Mouse (Mus musculus) midbrain, embryonic 16.5 days (tissue): ENCODE data around the gene Col6a2. TPM values are rescaled to one million over a fixed set of nuclear protein-coding genes. Genes with fewer than 3 reads are reported as not detected.

Source experiments
- ATAC-seq: fragments of 200-750 bp; cut with Nextera tagmentation; 2 replicates; pipeline ENCODE4 v1.8.0; 2017; ENCODE audit warnings: moderate TSS enrichment
- H3K27ac ChIP-seq: fragments of 300-500 bp; sonication (generic); 2 replicates; pipeline ENCODE4 v1.5.1; 2014; ENCODE audit warnings: mild to moderate bottlenecking, low read length, mixed read lengths
- H3K27me3 ChIP-seq: fragments of 300-500 bp; sonication (generic); 2 replicates; pipeline ENCODE4 v1.6.1; 2014; ENCODE audit warnings: low read depth, low read length, mixed read lengths; ENCODE audit not compliant: control insufficient read depth, insufficient read depth
- H3K36me3 ChIP-seq: fragments of 300-500 bp; sonication (generic); 2 replicates; pipeline ENCODE4 v1.6.1; 2014; ENCODE audit warnings: mild to moderate bottlenecking, low read length, moderate library complexity, mixed read lengths; ENCODE audit not compliant: control insufficient read depth, insufficient read depth
- H3K4me1 ChIP-seq: fragments of 300-500 bp; sonication (generic); 2 replicates; pipeline ENCODE4 v1.6.1; 2014; ENCODE audit warnings: mild to moderate bottlenecking, low read length, mixed read lengths; ENCODE audit not compliant: control insufficient read depth, insufficient read depth
- H3K4me2 ChIP-seq: fragments of 300-500 bp; sonication (generic); 2 replicates; pipeline ENCODE4 v1.6.1; 2014; ENCODE audit warnings: mild to moderate bottlenecking, low read length, mixed read lengths
- H3K4me3 ChIP-seq: fragments of 300-500 bp; sonication (generic); 2 replicates; pipeline ENCODE4 v1.5.1; 2014; ENCODE audit warnings: low read depth, mild to moderate bottlenecking, low read length, moderate library complexity, mixed read lengths
- H3K9ac ChIP-seq: fragments of 300-500 bp; sonication (generic); 2 replicates; pipeline ENCODE4 v1.6.1; 2014; ENCODE audit warnings: low read depth, low read length, mixed read lengths
- H3K9me3 ChIP-seq: fragments of 300-500 bp; sonication (generic); replicated peaks from 2 replicates; pipeline ENCODE4 v1.6.1; 2014; ENCODE audit warnings: mild to moderate bottlenecking, low read length, mixed read lengths; ENCODE audit not compliant: control insufficient read depth, poor library complexity, severe bottlenecking
- WGBS: fragments of 180-500 bp; shearing (Covaris S2); extraction: QIAGEN DNeasy Blood & Tissue Kit; methylation state at CpG from one replicate; pipeline ENCODE4 v1.1.7; 2014; 5-methylcytosine and 5-hydroxymethylcytosine counted together
- polyA plus RNA-seq: library from polyadenylated mRNA; unstranded; fragments of >200 nt; fragmentation: Nextera tagmentation; extraction: Ambion mirVana; gene quantifications from 2 replicates; pipeline ENCODE4 v1.2.1, GENCODE M21; 2015

Gene Col6a2
- polyA plus RNA-seq, 1 experiment from 2014 or later: 13.9 TPM

DNA sequence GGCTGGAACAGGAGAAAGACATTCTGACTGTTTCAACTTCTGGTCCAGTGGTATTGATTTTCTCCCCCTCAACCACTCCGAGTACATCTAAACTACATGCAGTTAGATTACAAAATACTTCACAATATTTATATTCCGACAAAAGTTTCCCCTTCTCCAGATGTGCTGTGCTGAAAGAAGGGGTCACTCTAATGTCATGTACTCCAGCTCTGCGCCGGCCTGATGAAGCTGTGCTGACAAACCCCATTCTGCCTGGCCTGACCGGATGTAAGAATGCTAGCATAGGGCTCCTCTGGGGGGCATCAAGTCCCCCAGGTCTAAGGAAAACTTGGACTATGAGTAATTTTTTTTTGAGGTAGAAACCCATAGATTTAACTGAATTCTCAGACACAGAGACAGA is 4.3 kb upstream of the Col6a2 start:
- no peaks in the 10 kb centered on the region for H3K36me3 ChIP-seq
- H3K27me3 ChIP-seq: no peaks in the 10 kb centered on the region
- H3K4me3 ChIP-seq: no peak overlapping the region
- H3K9me3 ChIP-seq: no peaks in the 10 kb centered on the region
- ATAC-seq: no peak
- no peak overlapping the region for H3K9ac ChIP-seq
- no peak overlapping the region for H3K27ac ChIP-seq
- H3K4me2 ChIP-seq: no peak overlapping the region
- 93% methylated on average over 5 of the region's 5 CpGs for WGBS
- peaks cover 6% of the 10 kb centered on the region for H3K4me1 ChIP-seq

DNA sequence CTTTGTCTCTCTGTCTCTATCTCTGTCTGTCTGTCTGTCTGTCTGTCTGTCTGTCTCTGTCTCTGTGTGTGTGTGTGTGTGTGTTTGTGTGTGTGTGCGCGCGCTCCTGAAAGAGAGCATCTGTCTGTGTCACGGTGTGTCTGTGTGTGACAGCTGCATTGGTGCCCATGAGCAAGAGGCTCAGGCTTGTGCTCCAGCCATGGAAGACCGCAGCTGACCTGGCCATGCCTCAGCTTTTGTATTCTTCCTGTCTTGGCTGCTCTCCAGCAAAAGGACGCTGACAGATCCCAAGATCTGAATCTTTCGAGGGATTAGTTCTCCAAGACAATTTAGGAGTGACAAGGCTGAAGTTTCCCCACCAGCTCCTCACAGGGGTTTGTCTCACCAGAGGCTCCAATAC is 1.5 kb upstream of the Col6a2 start:
- Histone ChIP-seq H3K27me3 (no peaks in the 10 kb centered on the region), H3K9me3 (no peaks in the 10 kb centered on the region), H3K4me1 (peaks cover 6% of the 10 kb centered on the region), H3K4me3 (no peak overlapping the region), H3K27ac (no peak overlapping the region), H3K36me3 (no peaks in the 10 kb centered on the region), H3K4me2 (no peak overlapping the region), H3K9ac (no peak overlapping the region)
- no peak for ATAC-seq
- WGBS: 64% methylated on average over 7 of the region's 7 CpGs

DNA sequence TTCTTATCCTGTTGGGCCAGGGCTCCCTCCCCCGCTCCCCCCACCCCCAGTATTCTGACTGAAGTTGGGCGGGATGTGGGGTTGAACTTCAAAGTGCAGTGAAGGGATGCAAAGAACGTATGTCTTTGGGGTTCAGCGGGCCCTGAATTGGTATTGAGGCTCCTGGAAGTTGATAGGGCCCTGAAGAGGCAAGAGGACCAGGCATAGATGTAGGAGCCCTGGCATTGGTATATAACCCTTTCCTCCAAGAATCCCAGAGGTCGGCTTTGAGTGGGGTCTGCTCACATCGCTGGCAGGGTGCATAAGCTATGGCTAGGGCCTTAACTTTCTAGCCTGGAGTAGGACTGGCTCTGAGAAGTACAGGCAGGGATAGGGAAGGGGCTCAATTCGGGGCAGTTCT is 304 bp upstream of the Col6a2 start:
- Histone ChIP-seq H3K27me3 (no peaks in the 10 kb centered on the region), H3K9ac (0 out of 2 replicates have a peak overlapping the region, but pooled peaks have one; percentile 52), H3K27ac (no peak overlapping the region), H3K4me1 (peaks cover 6% of the 10 kb centered on the region), H3K4me2 (peak overlapping the region; percentile 69), H3K9me3 (no peaks in the 10 kb centered on the region), H3K36me3 (no peaks in the 10 kb centered on the region), H3K4me3 (no peak overlapping the region)
- WGBS: 22% methylated on average over 7 of the region's 7 CpGs
- no peak for ATAC-seq

DNA sequence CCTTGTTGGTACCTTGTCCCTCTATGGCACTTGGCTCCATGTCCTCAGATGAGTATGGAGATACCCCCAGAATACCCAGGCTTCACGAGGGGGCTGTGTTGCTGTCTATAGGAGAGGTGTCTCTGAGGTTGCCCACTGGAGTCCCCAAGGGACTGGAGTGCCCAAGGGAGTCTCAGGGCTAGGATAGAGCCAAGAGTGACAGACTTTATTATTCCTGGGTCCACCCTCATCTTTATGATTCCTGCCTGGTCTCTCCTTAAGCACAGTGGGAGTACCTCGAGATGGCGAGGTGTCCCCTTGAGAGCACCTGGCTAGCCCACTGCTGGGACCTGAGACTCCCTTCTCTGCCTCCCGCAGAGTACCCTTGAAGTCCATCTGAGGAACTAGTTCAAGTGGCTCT is 1.0 kb downstream of the Col6a2 start:
- no peak overlapping the region for H3K4me2 ChIP-seq
- H3K9me3 ChIP-seq: no peaks in the 10 kb centered on the region
- WGBS: 81% methylated on average over 4 of the region's 4 CpGs
- no peaks in the 10 kb centered on the region for H3K27me3 ChIP-seq
- no peak overlapping the region for H3K4me3 ChIP-seq
- H3K9ac ChIP-seq: no peak overlapping the region
- H3K27ac ChIP-seq: no peak overlapping the region
- no peaks in the 10 kb centered on the region for H3K36me3 ChIP-seq
- H3K4me1 ChIP-seq: peaks cover 6% of the 10 kb centered on the region
- no peak for ATAC-seq

DNA sequence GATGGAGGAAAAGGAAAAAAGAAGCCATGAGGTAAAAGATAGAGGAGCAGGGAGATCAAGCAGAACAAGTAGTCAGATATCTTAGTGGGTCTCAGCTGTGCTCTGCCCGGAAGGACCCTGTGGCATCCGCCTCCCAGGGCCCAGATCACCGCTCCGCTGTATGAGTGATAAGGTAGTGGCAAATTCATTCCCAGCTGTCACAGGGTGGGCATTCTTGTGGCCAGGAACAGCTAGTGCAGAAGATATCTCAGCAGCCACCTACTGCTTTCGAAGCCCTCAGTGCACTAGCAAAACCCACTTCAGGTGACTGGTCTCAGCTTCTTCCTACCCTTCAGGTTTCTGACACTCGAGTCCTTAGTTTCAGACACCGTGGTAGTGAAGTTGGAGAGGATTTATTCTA is 11.0 kb downstream of the Col6a2 start:
- ATAC-seq: no peak
- Histone ChIP-seq H3K27ac (no peak overlapping the region), H3K9me3 (no peaks in the 10 kb centered on the region), H3K4me1 (no peaks in the 10 kb centered on the region), H3K4me2 (no peak overlapping the region), H3K27me3 (no peaks in the 10 kb centered on the region), H3K9ac (no peak overlapping the region), H3K36me3 (no peaks in the 10 kb centered on the region), H3K4me3 (no peak overlapping the region)
- WGBS: 92% methylated on average over 7 of the region's 7 CpGs

DNA sequence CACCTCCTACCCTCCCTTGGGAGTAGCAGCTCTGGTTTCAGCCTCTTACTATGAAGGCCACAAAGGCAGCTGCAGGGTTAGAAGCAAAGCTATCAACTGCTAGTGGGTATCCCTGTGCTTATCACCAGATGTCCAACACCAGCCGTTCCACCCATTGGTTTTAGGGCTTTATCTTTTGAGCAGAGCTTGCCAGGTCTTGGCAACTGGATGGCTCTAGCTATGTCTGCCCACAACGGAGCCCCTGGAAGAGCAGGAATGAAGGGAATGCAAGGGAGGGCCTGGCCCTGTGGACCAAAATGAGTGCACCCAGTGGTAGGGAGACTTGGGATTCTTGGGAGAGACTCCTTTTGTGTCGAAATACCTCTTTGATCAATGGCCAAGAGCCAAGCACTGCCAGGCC is 20.7 kb downstream of the Col6a2 start:
- Histone ChIP-seq H3K27ac (no peak overlapping the region), H3K4me1 (no peaks in the 10 kb centered on the region), H3K27me3 (no peaks in the 10 kb centered on the region), H3K9ac (no peak overlapping the region), H3K9me3 (no peaks in the 10 kb centered on the region), H3K36me3 (no peaks in the 10 kb centered on the region), H3K4me2 (no peak overlapping the region), H3K4me3 (no peak overlapping the region)
- 80% methylated on average over 3 of the region's 3 CpGs for WGBS
- no peak for ATAC-seq

DNA sequence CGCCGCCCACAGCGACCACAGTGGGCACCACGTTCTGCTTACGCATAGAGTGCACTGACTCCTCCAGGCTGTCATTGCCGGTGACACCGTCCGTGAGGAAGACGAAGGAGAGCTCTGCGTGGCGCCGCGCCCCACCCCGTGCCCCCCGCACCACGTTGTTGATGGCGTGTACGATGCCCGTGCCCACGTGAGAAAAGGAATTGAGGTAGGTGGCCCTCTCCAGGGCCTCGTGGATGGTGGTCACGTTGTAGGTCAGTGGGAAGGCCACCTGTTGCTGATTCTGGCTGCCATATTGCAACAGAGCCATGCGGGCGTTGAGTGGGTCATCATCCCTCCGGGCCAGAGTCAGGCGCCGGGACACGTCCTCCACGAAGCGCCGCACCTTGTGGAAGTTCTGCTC is 27.1 kb downstream of the Col6a2 start:
- no peak overlapping the region for H3K27ac ChIP-seq
- 92% methylated on average over 31 of the region's 31 CpGs for WGBS
- H3K4me1 ChIP-seq: no peaks in the 10 kb centered on the region
- no peaks in the 10 kb centered on the region for H3K36me3 ChIP-seq
- no peak for ATAC-seq
- H3K9ac ChIP-seq: no peak overlapping the region
- H3K4me3 ChIP-seq: no peak overlapping the region
- H3K4me2 ChIP-seq: no peak overlapping the region
- H3K27me3 ChIP-seq: no peaks in the 10 kb centered on the region
- H3K9me3 ChIP-seq: no peaks in the 10 kb centered on the region

DNA sequence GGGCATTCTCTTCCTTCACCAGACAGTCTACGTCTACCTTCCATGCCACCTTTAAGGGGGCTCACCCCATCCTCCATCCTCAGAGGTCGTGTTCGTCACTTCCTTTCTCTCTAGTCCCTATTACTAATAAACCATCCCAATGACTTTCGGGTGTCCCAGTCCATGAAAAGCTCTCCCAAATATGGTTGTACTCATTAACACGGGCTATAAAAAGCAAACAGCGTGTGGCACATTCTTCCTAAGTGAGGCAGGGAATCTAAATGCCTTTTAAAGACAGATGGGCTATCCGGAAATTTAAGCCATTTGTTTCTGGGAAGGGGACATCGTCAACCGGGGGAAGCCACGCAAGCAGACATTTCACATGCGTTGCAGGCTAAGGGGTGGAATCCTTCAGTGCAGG is 33.2 kb downstream of the Col6a2 start:
- Histone ChIP-seq H3K27me3 (no peaks in the 10 kb centered on the region), H3K4me3 (no peak overlapping the region), H3K36me3 (no peaks in the 10 kb centered on the region), H3K4me2 (no peak overlapping the region), H3K9ac (no peak overlapping the region), H3K27ac (no peak overlapping the region), H3K4me1 (no peaks in the 10 kb centered on the region), H3K9me3 (no peaks in the 10 kb centered on the region)
- no peak for ATAC-seq
- 85% methylated on average over 11 of the region's 11 CpGs for WGBS

DNA sequence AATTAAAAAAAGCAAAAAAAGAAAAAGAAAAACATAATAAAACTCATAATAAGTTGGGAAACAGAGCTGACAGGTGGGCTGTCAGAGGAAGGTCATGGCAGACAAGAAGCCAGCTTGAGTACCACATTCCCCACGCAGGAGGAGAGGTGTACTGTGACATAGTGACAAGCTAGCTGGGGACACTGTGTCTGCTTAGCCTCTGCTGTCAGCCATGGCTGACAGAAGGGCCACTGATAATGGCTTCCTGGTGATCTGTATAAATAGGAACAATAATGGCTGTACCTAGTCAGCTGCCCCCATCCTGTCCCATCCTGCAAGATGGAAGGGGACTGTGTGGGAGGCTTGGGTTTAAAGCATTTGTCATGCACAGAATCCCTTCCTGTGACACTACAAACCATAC is 37.2 kb downstream of the Col6a2 start:
- H3K4me1 ChIP-seq: no peaks in the 10 kb centered on the region
- no peaks in the 10 kb centered on the region for H3K27me3 ChIP-seq
- H3K9ac ChIP-seq: no peak overlapping the region
- no peaks in the 10 kb centered on the region for H3K36me3 ChIP-seq
- H3K4me2 ChIP-seq: no peak overlapping the region
- ATAC-seq: no peak
- H3K9me3 ChIP-seq: no peaks in the 10 kb centered on the region
- 63% methylated on average over 1 of the region's 1 CpGs for WGBS
- no peak overlapping the region for H3K4me3 ChIP-seq
- no peak overlapping the region for H3K27ac ChIP-seq

DNA sequence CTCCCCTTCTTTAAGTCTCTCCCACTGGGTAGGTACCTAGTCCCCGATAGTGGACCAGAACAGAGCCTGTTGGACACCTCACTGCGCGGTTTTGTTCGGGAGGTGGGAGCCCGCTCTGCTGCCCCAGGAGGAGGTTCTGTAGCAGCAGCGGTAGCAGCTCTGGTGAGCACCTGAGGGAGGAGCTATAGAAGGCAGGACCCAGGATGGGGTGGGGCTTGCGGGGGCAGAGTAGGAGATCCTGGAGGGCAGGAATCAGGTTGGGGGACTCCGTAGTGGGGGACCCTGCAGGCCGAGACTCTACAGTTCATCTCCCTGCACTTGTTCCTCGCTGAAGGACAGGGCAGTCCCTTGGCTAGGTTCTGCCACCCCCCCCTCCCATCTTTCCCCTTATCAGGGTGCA is 39.3 kb downstream of the Col6a2 start:
- Histone ChIP-seq H3K9me3 (no peaks in the 10 kb centered on the region), H3K4me2 (peak overlapping the region; percentile 43), H3K27me3 (no peaks in the 10 kb centered on the region), H3K4me1 (no peaks in the 10 kb centered on the region), H3K9ac (0 out of 2 replicates have a peak overlapping the region, but pooled peaks have one; percentile 25), H3K27ac (no peak overlapping the region), H3K4me3 (no peak overlapping the region; the same call in 1 of the 2 replicates), H3K36me3 (no peaks in the 10 kb centered on the region)
- ATAC-seq: no peak
- 12% methylated on average over 10 of the region's 10 CpGs for WGBS
